Mouse (Mus musculus) ES-E14 (cell line): Measurements from ENCODE around the gene Epha1.

Experiments used
- CHD2 ChIP-seq: IDR thresholded peaks from 2 replicates; pipeline ENCODE4 v1.6.1; 2014; ENCODE audit warnings: mild to moderate bottlenecking, low read depth, low read length, inconsistent platforms
- MAFK ChIP-seq: IDR thresholded peaks from 2 replicates; pipeline ENCODE4 v1.6.1; 2014; ENCODE audit warnings: mild to moderate bottlenecking, low read depth, low read length, inconsistent platforms; ENCODE audit not compliant: insufficient read depth
- ZNF384 ChIP-seq: IDR thresholded peaks from 2 replicates; pipeline ENCODE4 v1.6.1; 2012; ENCODE audit warnings: low read depth, low read length, inconsistent platforms

- TF ChIP-seq MAFK (no peak), CHD2 (no peak), ZNF384 (no peak)
Measured at GRCm38 (mm10) chr6:42351776-42352485, 21.1 kb downstream of the Epha1 start.
